Mouse (Mus musculus): Measurements from ENCODE around the gene Msh4. TPM values are rescaled to one million over a fixed set of nuclear protein-coding genes. Genes with fewer than 3 reads are reported as not detected.

Gene Msh4
- total RNA-seq, 1 experiment from 2014 or later: 0.23 TPM

GRCm38 (mm10) chr3:153826616-153827015 lies 79.3 kb downstream of the Msh4 start:
- ATAC-seq (ENCODE audit: extremely low read depth, insufficient number of reproducible peaks, low FRiP score, poor library complexity, severe bottlenecking): no peak

- ATAC-seq (ENCODE audit: extremely low read depth, insufficient number of reproducible peaks, low FRiP score, poor library complexity, severe bottlenecking): no peak
Observed at GRCm38 (mm10) chr3:153825197-153825596, 80.7 kb downstream of the Msh4 start.

GRCm38 (mm10) chr3:153823671-153824515 lies 82.0 kb downstream of the Msh4 start:
- no peak for ATAC-seq (ENCODE audit: extremely low read depth, insufficient number of reproducible peaks, low FRiP score, poor library complexity, severe bottlenecking)

- no peak for ATAC-seq (ENCODE audit: extremely low read depth, insufficient number of reproducible peaks, low FRiP score, poor library complexity, severe bottlenecking)
Observed at GRCm38 (mm10) chr3:153819438-153819837, 86.5 kb downstream of the Msh4 start.

- ATAC-seq (ENCODE audit: extremely low read depth, insufficient number of reproducible peaks, low FRiP score, poor library complexity, severe bottlenecking): no peak
Observed at GRCm38 (mm10) chr3:153818723-153819122, 87.2 kb downstream of the Msh4 start.

- no peak for ATAC-seq (ENCODE audit: extremely low read depth, insufficient number of reproducible peaks, low FRiP score, poor library complexity, severe bottlenecking)
Observed at GRCm38 (mm10) chr3:153817376-153817890, 88.5 kb downstream of the Msh4 start.

GRCm38 (mm10) chr3:153814026-153814425 lies 91.9 kb downstream of the Msh4 start:
- ATAC-seq (ENCODE audit: extremely low read depth, insufficient number of reproducible peaks, low FRiP score, poor library complexity, severe bottlenecking): no peak

- ATAC-seq (ENCODE audit: extremely low read depth, insufficient number of reproducible peaks, low FRiP score, poor library complexity, severe bottlenecking): no peak
Observed at GRCm38 (mm10) chr3:153808406-153808805, 97.5 kb downstream of the Msh4 start.

GRCm38 (mm10) chr3:153807444-153808149 lies 98.3 kb downstream of the Msh4 start:
- ATAC-seq (ENCODE audit: extremely low read depth, insufficient number of reproducible peaks, low FRiP score, poor library complexity, severe bottlenecking): no peak

Other genes with a start within 250 kb of the Msh4 start
- gene St6galnac3, start 181.0 kb downstream of the Msh4 start, total RNA-seq (2017): 6.8 and 9.2 TPM in 2 replicates
- gene Asb17, start 61.9 kb downstream of the Msh4 start, total RNA-seq (2017): not detected in 2 replicates
- gene Rabggtb, start 6.9 kb upstream of the Msh4 start, total RNA-seq (2017): 54.6 and 56.6 TPM in 2 replicates
- gene Acadm, start 38.5 kb upstream of the Msh4 start, total RNA-seq (2017): 157 and 170 TPM in 2 replicates
- not detected in 2 replicates for gene Slc44a5, start 67.3 kb upstream of the Msh4 start, total RNA-seq (2017)

Data from neutrophil, adult 5-6 weeks (primary cell).